Mouse (Mus musculus) intestine, embryonic 16.5 days (tissue): ENCODE data around the gene Esrrg. TPM values are rescaled to one million over a fixed set of nuclear protein-coding genes. Genes with fewer than 3 reads are reported as not detected.

ENCODE experiments used
- ATAC-seq: fragments of 200-750 bp; cut with Nextera tagmentation; 2 replicates; pipeline ENCODE4 v1.8.0; 2017; ENCODE audit warnings: moderate TSS enrichment, moderate library complexity
- H3K27ac ChIP-seq: fragments of 300-500 bp; sonication (generic); 2 replicates; pipeline ENCODE4 v1.5.1; 2014; ENCODE audit warnings: mild to moderate bottlenecking, low read length
- H3K27me3 ChIP-seq: fragments of 300-500 bp; sonication (generic); replicated peaks from 2 replicates; pipeline ENCODE4 v1.6.1; 2014; ENCODE audit warnings: low read length, control low read depth, mixed read lengths; ENCODE audit not compliant: control insufficient read depth, insufficient read depth
- H3K36me3 ChIP-seq: fragments of 300-500 bp; sonication (generic); 2 replicates; pipeline ENCODE4 v1.6.1; 2014; ENCODE audit warnings: low read length, control low read depth; ENCODE audit not compliant: control insufficient read depth, insufficient read depth
- H3K4me1 ChIP-seq: fragments of 300-500 bp; sonication (generic); 2 replicates; pipeline ENCODE4 v1.6.1; 2014; ENCODE audit warnings: low read length, control low read depth, mixed read lengths; ENCODE audit not compliant: control insufficient read depth, insufficient read depth
- H3K4me2 ChIP-seq: fragments of 300-500 bp; sonication (generic); 2 replicates; pipeline ENCODE4 v1.6.1; 2014; ENCODE audit warnings: low read depth, low read length, control low read depth
- H3K4me3 ChIP-seq: fragments of 300-500 bp; sonication (generic); 2 replicates; pipeline ENCODE4 v1.5.1; 2014; ENCODE audit warnings: mild to moderate bottlenecking, low read length
- H3K9ac ChIP-seq: fragments of 300-500 bp; sonication (generic); 2 replicates; pipeline ENCODE4 v1.6.1; 2014; ENCODE audit warnings: low read depth, low read length
- H3K9me3 ChIP-seq: fragments of 300-500 bp; sonication (generic); 2 replicates; pipeline ENCODE4 v1.6.1; 2016; ENCODE audit warnings: low read length, control low read depth; ENCODE audit not compliant: control insufficient read depth
- WGBS: fragments of 180-500 bp; shearing (Covaris S2); extraction: QIAGEN DNeasy Blood & Tissue Kit; methylation state at CpG from one replicate; pipeline ENCODE4 v1.1.7; 2014; 5-methylcytosine and 5-hydroxymethylcytosine counted together
- polyA plus RNA-seq: library from polyadenylated mRNA; unstranded; fragments of >200 nt; fragmentation: Nextera tagmentation; extraction: Ambion mirVana; gene quantifications from 2 replicates; pipeline ENCODE4 v1.2.1, GENCODE M21; 2015

The Esrrg gene
- polyA plus RNA-seq, 1 experiment from 2014 or later, result 3.6 TPM

GRCm38 (mm10) chr1:188241766-188242165 is 633.2 kb downstream of the Esrrg start:
- Histone ChIP-seq H3K27ac (no peak overlapping the region), H3K36me3 (no peaks in the 10 kb centered on the region), H3K27me3 (no peaks in the 10 kb centered on the region), H3K4me3 (no peak overlapping the region), H3K4me1 (no peaks in the 10 kb centered on the region), H3K4me2 (no peak overlapping the region), H3K9ac (no peak overlapping the region), H3K9me3 (no peaks in the 10 kb centered on the region)
- no peak for ATAC-seq
- 88% methylated on average over 10 of the region's 10 CpGs for WGBS

GRCm38 (mm10) chr1:188257500-188257899 is 648.9 kb downstream of the Esrrg start:
- no peak for ATAC-seq
- no peak overlapping the region for H3K27ac ChIP-seq

GRCm38 (mm10) chr1:188260259-188261107 is 651.9 kb downstream of the Esrrg start:
- Histone ChIP-seq H3K9me3 (no peaks in the 10 kb centered on the region), H3K36me3 (no peaks in the 10 kb centered on the region), H3K4me2 (no peak overlapping the region), H3K27ac (no peak overlapping the region), H3K4me1 (no peaks in the 10 kb centered on the region), H3K4me3 (no peak overlapping the region), H3K27me3 (no peaks in the 10 kb centered on the region), H3K9ac (no peak overlapping the region)
- ATAC-seq, result no peak
- 71% methylated on average over 6 of the region's 6 CpGs for WGBS

More at GRCm38 (mm10) chr1:188257500-188257899, 648.9 kb downstream of the Esrrg start:
- Histone ChIP-seq H3K4me1 (no peaks in the 10 kb centered on the region), H3K36me3 (no peaks in the 10 kb centered on the region), H3K9me3 (no peaks in the 10 kb centered on the region), H3K9ac (no peak overlapping the region), H3K4me3 (no peak overlapping the region), H3K4me2 (no peak overlapping the region), H3K27me3 (no peaks in the 10 kb centered on the region)
- 81% methylated on average over 7 of the region's 7 CpGs for whole genome bisulfite sequencing

- Histone ChIP-seq H3K27me3 (no peaks in the 10 kb centered on the region), H3K4me1 (no peaks in the 10 kb centered on the region), H3K9me3 (no peaks in the 10 kb centered on the region), H3K36me3 (no peaks in the 10 kb centered on the region), H3K4me3 (no peak within 1 kb of the TSS), H3K4me2 (no peak within 1 kb of the TSS), H3K27ac (no peak within 1 kb of the TSS), H3K9ac (no peak within 1 kb of the TSS)
- WGBS, result 62% methylated on average over 10 of the region's 10 CpGs
- no peak for ATAC-seq
Measured at GRCm38 (mm10) chr1:188261903-188262682, 653.5 kb downstream of the Esrrg start, which contains the start of gene Ush2a. Gene Ush2a (plus strand): TSS chr1:188262023.
